Mouse (Mus musculus) G1E (cell line): ENCODE results near the gene Strn3.

Experiments
- CTCF ChIP-seq: IDR thresholded peaks from 2 replicates; pipeline ENCODE4 v1.5.1; 2012; ENCODE audit warnings: low read depth, low read length, inconsistent platforms, mixed read lengths
- GATA1 ChIP-seq: IDR thresholded peaks from 2 replicates; pipeline ENCODE4 v1.6.1; 2012; ENCODE audit warnings: borderline replicate concordance, low read length, inconsistent platforms, mixed read lengths
- GATA2 ChIP-seq: IDR thresholded peaks from 2 replicates; pipeline ENCODE4 v1.6.1; 2012; ENCODE audit warnings: low read depth, low read length, inconsistent platforms, borderline replicate concordance
- POLR2AphosphoS5 ChIP-seq: IDR thresholded peaks from 2 replicates; pipeline ENCODE4 v1.6.1; 2012; ENCODE audit warnings: low read depth, low read length, inconsistent platforms; ENCODE audit not compliant: insufficient replicate concordance
- TAL1 ChIP-seq: conservative IDR thresholded peaks from 2 replicates; pipeline ENCODE4 v1.6.1; 2012; ENCODE audit warnings: low read depth, low read length, inconsistent platforms, mixed read lengths

GRCm38 (mm10) chr12:51663011-51663410, 28.7 kb downstream of the Strn3 start:
- TF ChIP-seq GATA1 = no peak
- no peak for TF ChIP-seq CTCF
- TF ChIP-seq POLR2AphosphoS5 = no peak
- no peak for TF ChIP-seq TAL1
- TF ChIP-seq GATA2 = no peak
